ENCODE assay signal across 9 mouse cellular contexts in the genomic region with DNA sequence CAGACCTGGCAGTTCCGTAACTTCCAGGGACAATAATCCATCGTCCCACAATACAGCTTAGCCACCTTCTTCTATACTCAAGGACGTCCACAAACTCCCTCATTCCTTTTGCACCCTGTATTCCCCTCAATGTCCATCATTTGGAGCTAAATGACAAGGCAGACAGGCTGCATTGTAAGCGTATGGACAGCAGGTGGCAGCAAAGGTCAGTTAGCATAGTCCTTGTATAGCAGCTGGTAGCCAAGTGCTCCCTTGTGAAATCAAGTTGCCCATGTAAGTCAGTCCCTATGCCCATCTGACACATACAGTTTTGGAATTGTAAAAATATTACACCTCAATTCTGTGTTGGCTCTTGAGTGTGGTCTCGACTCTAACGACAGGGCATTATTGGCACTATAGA. TPM values are rescaled to one million over a fixed set of nuclear protein-coding genes. Genes with fewer than 3 reads are reported as not detected.
A peak's percentile ranks its signal among the peaks of the same experiment; 100 is the strongest.
DNase-seq lines count a peak whose midpoint lies in the region; ATAC-seq and TF ChIP-seq lines count a peak whose summit lies in the region.
"Had no signal": no experiment of that assay in that cellular context is flagged by ENCODE, and none has a peak within 500 bp of the region (broad histone marks: within the 10 kb centered on the region; RNA-seq: fewer than 3 reads in every experiment).

No protein-coding gene starts in this region.

- TF ChIP-seq RAD21 in MEL (IDR thresholded peaks at IDR 0.05; ENCODE audit: low read depth, low read length), result peak; percentile 62

- ATAC-seq in frontal cortex, adult (ENCODE audit: low TSS enrichment), result peak; percentile 91

- H3K9ac ChIP-seq in MEL (ENCODE audit: control insufficient read depth, low read depth, low read length, poor library complexity, severe bottlenecking), result no peak overlapping the region
- H3K9ac ChIP-seq: lung, embryonic 15.5 days had no signal

- H3K36me3 ChIP-seq in C2C12 (ENCODE audit: control insufficient read depth, insufficient read depth), result no peaks in the 10 kb centered on the region
- no peaks in the 10 kb centered on the region for H3K36me3 ChIP-seq in MEL (ENCODE audit: control insufficient read depth in 1 of 2, insufficient read depth in 2 of 2, low read length in 2 of 2)
- H3K36me3 ChIP-seq: lung, embryonic 15.5 days had no signal

- no peak overlapping the region for H3ac ChIP-seq in C2C12 (ENCODE audit: control insufficient read depth, insufficient read length, low read depth)

- no peak for TF ChIP-seq EP300 in MEL (IDR thresholded peaks at IDR 0.05; ENCODE audit: low read depth in 1 of 2, low read length in 2 of 2)

- H3K9me3 ChIP-seq in MEL (replicated peaks; ENCODE audit: insufficient read depth, low read length), result no peaks in the 10 kb centered on the region
- H3K9me3 ChIP-seq: lung, embryonic 15.5 days had no signal

- H3K79me3 ChIP-seq in C2C12 (ENCODE audit: low read depth), result no peaks in the 10 kb centered on the region

- no peak overlapping the region for H3K27ac ChIP-seq in MEL (ENCODE audit: control insufficient read depth, low read depth, low read length)
- no peak overlapping the region for H3K27ac ChIP-seq in cerebellum, adult 2 months (ENCODE audit: insufficient read depth, low read length)
- H3K27ac ChIP-seq: lung, embryonic 15.5 days had no signal

- peak; percentile 87 for TF ChIP-seq CTCF in C2C12 (IDR thresholded peaks at IDR 0.05; ENCODE audit: control insufficient read depth, insufficient read depth, insufficient read length)
- peak; percentile 74 to 84 (median 75) for TF ChIP-seq CTCF in MEL (IDR thresholded peaks at IDR 0.05 in 2 of 3, conservative IDR thresholded peaks at IDR 0.05 in 1 of 3; ENCODE audit: control insufficient read depth in 1 of 3, insufficient read depth in 1 of 3, low read depth in 2 of 3, low read length in 3 of 3, poor library complexity in 1 of 3, severe bottlenecking in 1 of 3)
- TF ChIP-seq CTCF in cerebellum, adult 2 months (IDR thresholded peaks at IDR 0.05; ENCODE audit: borderline replicate concordance, insufficient read depth, low read depth, low read length), result peak; percentile 86

- DNase-seq in MEL (ENCODE audit: low read depth, low spot score), result peak; percentile 58
- peak; percentile 23 to 49 for DNase-seq in cerebellum, adult 2 months
- peak; percentile 75 for DNase-seq in kidney, postnatal 10 days
- DNase-seq in lung, adult 18-20 months, result peak; percentile 44 to 51
- DNase-seq in retina, postnatal 7 days (ENCODE audit: low read depth, low spot score), result peak; percentile 58
- peak; percentile 7 for DNase-seq in yolk sac, embryonic 10.5 days (ENCODE audit: low spot score)

- H3K4me3 ChIP-seq in C2C12 (ENCODE audit: insufficient read depth, poor library complexity, severe bottlenecking), result no peak overlapping the region
- H3K4me3 ChIP-seq in MEL (ENCODE audit: control insufficient read depth in 1 of 2, insufficient read depth in 1 of 2, low read depth in 2 of 2, low read length in 2 of 2), result no peak overlapping the region
- H3K4me3 ChIP-seq in cerebellum, adult 2 months (replicated peaks; ENCODE audit: insufficient read depth, low read depth, low read length), result no peak overlapping the region
- H3K4me3 ChIP-seq: lung, embryonic 15.5 days had no signal

- no peaks in the 10 kb centered on the region for H3K4me1 ChIP-seq in MEL (ENCODE audit: control insufficient read depth in 1 of 2, insufficient read depth in 2 of 2, low read length in 2 of 2)
- H3K4me1 ChIP-seq in cerebellum, adult 2 months (ENCODE audit: control insufficient read depth, insufficient read depth, low read length), result no peaks in the 10 kb centered on the region
- H3K4me1 ChIP-seq: lung, embryonic 15.5 days had no signal

- H3K27me3 ChIP-seq in C2C12 (ENCODE audit: control insufficient read depth, insufficient read depth, insufficient read length) (peaks cover 3% of the 10 kb centered on the region), MEL (ENCODE audit: control insufficient read depth in 1 of 2, insufficient read depth in 2 of 2, low read length in 2 of 2) (no peaks in the 10 kb centered on the region)
- H3K27me3 ChIP-seq in cerebellum, adult 2 months (ENCODE audit: control insufficient read depth, insufficient read depth, low read length), result no peaks in the 10 kb centered on the region
- H3K27me3 ChIP-seq: lung, embryonic 15.5 days had no signal

- WGBS in cerebellum, adult 2 months, result 19% methylated on average over 6 of the region's 6 CpGs

- TF ChIP-seq POLR2A in MEL (IDR thresholded peaks at IDR 0.05; ENCODE audit: control insufficient read depth in 1 of 2, insufficient read depth in 1 of 2, low read depth in 1 of 2, low read length in 2 of 2, poor library complexity in 1 of 2), result no peak
- TF ChIP-seq POLR2A in cerebellum, adult 2 months (IDR thresholded peaks at IDR 0.05; ENCODE audit: borderline replicate concordance, insufficient read depth, low read length), result no peak

- no peaks in the 10 kb centered on the region for H3K79me2 ChIP-seq in C2C12 (ENCODE audit: control insufficient read depth, insufficient read depth)
- H3K79me2 ChIP-seq in MEL (ENCODE audit: control insufficient read depth, insufficient read depth, low read length, poor library complexity), result no peaks in the 10 kb centered on the region

TF ChIP-seq in C2C12, 6 proteins besides CTCF, POLR2A, EP300 and RAD21:
- no peak for TF ChIP-seq MAX (IDR thresholded peaks at IDR 0.05)
- TF ChIP-seq CEBPB (IDR thresholded peaks at IDR 0.05; ENCODE audit: low read depth), result no peak
- TF ChIP-seq FOSL1 (IDR thresholded peaks at IDR 0.05; ENCODE audit: insufficient read depth, low read length, poor library complexity, severe bottlenecking), result no peak
- TF ChIP-seq MYOG (IDR thresholded peaks at IDR 0.05; ENCODE audit: control insufficient read depth, extremely low read depth, insufficient read length), result no peak
- no peak for TF ChIP-seq MYOD1 (IDR thresholded peaks at IDR 0.05; ENCODE audit: control insufficient read depth, insufficient read length, low read depth)
- TF ChIP-seq USF1 (IDR thresholded peaks at IDR 0.05; ENCODE audit: low read depth), result no peak

TF ChIP-seq in MEL, 35 proteins besides CTCF, POLR2A, EP300 and RAD21:
- TF ChIP-seq MXI1 (IDR thresholded peaks at IDR 0.05; ENCODE audit: low read depth, low read length) (no peak), SMC3 (IDR thresholded peaks at IDR 0.05; ENCODE audit: low read depth, low read length) (peak; percentile 70), NELFE (IDR thresholded peaks at IDR 0.05; ENCODE audit: low read depth, low read length) (no peak), JUND (IDR thresholded peaks at IDR 0.05; ENCODE audit: low read depth, low read length) (no peak), SIN3A (IDR thresholded peaks at IDR 0.05; ENCODE audit: low read length) (no peak), MAZ (IDR thresholded peaks at IDR 0.05; ENCODE audit: low read depth, low read length) (no peak), HCFC1 (IDR thresholded peaks at IDR 0.05; ENCODE audit: low read depth, low read length) (no peak), CHD2 (IDR thresholded peaks at IDR 0.05; ENCODE audit: low read length) (no peak), MYB (IDR thresholded peaks at IDR 0.05; ENCODE audit: low read depth, low read length) (no peak), GATA1 (IDR thresholded peaks at IDR 0.05; ENCODE audit: low read depth, low read length) (no peak), ZC3H11A (IDR thresholded peaks at IDR 0.05; ENCODE audit: low read depth, low read length) (peak; percentile 33; the same call in 1 of the 2 replicates), TBP (IDR thresholded peaks at IDR 0.05; ENCODE audit: low read depth, low read length) (no peak), BHLHE40 (IDR thresholded peaks at IDR 0.05; ENCODE audit: borderline replicate concordance, low read depth, low read length) (no peak), ETS1 (IDR thresholded peaks at IDR 0.05; ENCODE audit: low read depth, low read length) (no peak), CHD1 (IDR thresholded peaks at IDR 0.05; ENCODE audit: low read depth, low read length) (no peak), TAL1 (IDR thresholded peaks at IDR 0.05; ENCODE audit: low read length) (no peak)

RNA-seq across cellular contexts. Expression of a gene that starts 31.6 kb away (rescaled TPM):
- polyA plus RNA-seq in C2C12 (2012; fragmentation: generic; extraction: Trizol) (0.39 TPM), MEL (2012; ENCODE audit: insufficient read depth in 1 of 2, insufficient read length in 2 of 2, low read depth in 1 of 2, low replicate concordance in 2 of 2, missing spikeins in 1 of 2) (1 to 10 TPM in 1 of 2 experiments, not detected in 1; 1.6 TPM)
- 1.1 and 1.8 TPM in 2 replicates for total RNA-seq in MEL (2012; rRNA removed)
- 3.6 and 4.0 TPM in 2 replicates for polyA plus RNA-seq in cerebellum, adult 2 months (2012; rRNA removed)

Comparison
In these comparisons a context has a peak if more than half of its experiments do, and no peak if none do; other contexts are left out.
1. DNase-seq: peak in every context shown above with its lines; median percentile 75 in kidney, postnatal 10 days; 58 in MEL; 58 in retina, postnatal 7 days; 48 in lung, adult 18-20 months; 36 in cerebellum, adult 2 months; 7 in yolk sac, embryonic 10.5 days.